Mouse (Mus musculus) heart, embryonic 12.5 days (tissue): ENCODE data around the gene Atoh7. TPM values are rescaled to one million over a fixed set of nuclear protein-coding genes. Genes with fewer than 3 reads are reported as not detected.
A peak's percentile ranks its signal among the peaks of the same experiment; 100 is the strongest.

Source experiments
- ATAC-seq: fragments of 200-750 bp; cut with Nextera tagmentation; 2 replicates; pipeline ENCODE4 v1.8.0; 2017; ENCODE audit warnings: moderate TSS enrichment, moderate library complexity; ENCODE audit not compliant: insufficient number of reproducible peaks, low FRiP score
- H3K27ac ChIP-seq: fragments of 300-500 bp; sonication (generic); 2 replicates; pipeline ENCODE4 v1.5.1; 2016; ENCODE audit warnings: mild to moderate bottlenecking, moderate library complexity; ENCODE audit not compliant: poor library complexity, severe bottlenecking
- H3K27me3 ChIP-seq: fragments of 300-500 bp; sonication (generic); replicated peaks from 2 replicates; pipeline ENCODE4 v1.6.1; 2016; ENCODE audit warnings: mild to moderate bottlenecking, moderate library complexity
- H3K36me3 ChIP-seq: fragments of 300-500 bp; sonication (generic); 2 replicates; pipeline ENCODE4 v1.6.1; 2016; ENCODE audit warnings: mild to moderate bottlenecking, moderate library complexity
- H3K4me1 ChIP-seq: fragments of 300-500 bp; sonication (generic); replicated peaks from 2 replicates; pipeline ENCODE4 v1.6.1; 2016; ENCODE audit warnings: mild to moderate bottlenecking
- H3K4me2 ChIP-seq: fragments of 300-500 bp; sonication (generic); 2 replicates; pipeline ENCODE4 v1.6.1; 2016; ENCODE audit warnings: mild to moderate bottlenecking, moderate library complexity
- H3K4me3 ChIP-seq: fragments of 300-500 bp; sonication (generic); 2 replicates; pipeline ENCODE4 v1.5.1; 2016; ENCODE audit warnings: mild to moderate bottlenecking
- H3K9ac ChIP-seq: fragments of 300-500 bp; sonication (generic); 2 replicates; pipeline ENCODE4 v1.6.1; 2016; ENCODE audit warnings: mild to moderate bottlenecking, moderate library complexity
- H3K9me3 ChIP-seq: fragments of 300-500 bp; sonication (generic); replicated peaks from 2 replicates; pipeline ENCODE4 v1.6.1; 2016; ENCODE audit warnings: mild to moderate bottlenecking, moderate library complexity
- WGBS: fragments of 180-500 bp; shearing (Covaris S2); methylation state at CpG from one replicate; pipeline ENCODE4 v1.1.7; 2016; 5-methylcytosine and 5-hydroxymethylcytosine counted together
- polyA plus RNA-seq: library from polyadenylated mRNA; unstranded; fragments of >200 nt; fragmentation: Nextera tagmentation; extraction: Ambion mirVana; gene quantifications from 2 replicates; pipeline ENCODE4 v1.2.1, GENCODE M21; 2016

The Atoh7 gene
- polyA plus RNA-seq, 1 experiment from 2014 or later = not detected

DNA sequence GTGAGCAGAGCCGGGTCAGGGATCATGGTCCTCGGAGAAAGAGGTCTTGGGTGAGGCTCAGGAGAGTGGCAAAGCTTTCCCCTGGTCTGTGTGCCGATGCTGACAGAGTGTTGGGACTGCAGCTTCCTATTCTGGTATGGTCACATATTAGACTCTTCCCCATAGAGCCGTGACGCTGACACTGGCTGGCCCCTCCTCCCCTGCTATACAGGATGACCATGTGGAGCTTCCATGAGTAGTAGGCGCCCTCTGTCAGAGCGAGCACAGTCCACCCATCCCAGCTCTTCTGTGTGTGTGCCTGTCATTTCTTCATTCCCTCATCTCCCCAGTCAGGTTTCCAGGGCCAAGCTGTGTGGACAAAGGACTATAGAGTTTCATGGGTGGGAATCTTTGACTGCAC is 36.1 kb upstream of the Atoh7 start:
- Histone ChIP-seq H3K4me3 (no peak overlapping the region), H3K4me1 (no peaks in the 10 kb centered on the region), H3K9me3 (no peaks in the 10 kb centered on the region), H3K27ac (no peak overlapping the region), H3K27me3 (peaks cover 6% of the 10 kb centered on the region; the same call in 1 of the 2 replicates), H3K36me3 (no peaks in the 10 kb centered on the region), H3K4me2 (no peak overlapping the region), H3K9ac (no peak overlapping the region)
- 73% methylated on average over 7 of the region's 7 CpGs for WGBS
- ATAC-seq = no peak

DNA sequence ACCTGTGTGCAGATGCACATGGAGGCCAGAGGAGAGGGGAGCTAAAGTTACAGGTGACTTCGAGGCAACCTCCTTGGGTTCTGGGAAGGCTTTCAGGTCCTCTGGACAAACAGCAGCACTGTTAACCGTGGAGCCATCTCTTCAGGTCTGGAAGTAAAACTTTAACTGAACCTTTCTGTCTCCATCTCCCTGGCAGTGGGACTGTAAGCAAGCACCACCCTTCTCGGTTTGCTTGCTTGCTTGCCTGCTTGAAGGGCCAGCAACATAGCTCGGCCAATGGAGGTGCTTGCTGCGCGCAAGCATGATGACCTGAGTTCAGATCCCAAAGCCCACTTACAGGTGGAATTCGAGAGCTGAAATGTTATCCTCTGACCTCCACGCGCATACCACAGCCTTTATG is 34.9 kb upstream of the Atoh7 start:
- no peak overlapping the region for H3K4me3 ChIP-seq
- no peak overlapping the region for H3K27ac ChIP-seq
- no peaks in the 10 kb centered on the region for H3K4me1 ChIP-seq
- no peaks in the 10 kb centered on the region for H3K27me3 ChIP-seq
- 78% methylated on average over 9 of the region's 9 CpGs for WGBS
- H3K4me2 ChIP-seq = no peak overlapping the region
- no peak for ATAC-seq
- H3K36me3 ChIP-seq = no peaks in the 10 kb centered on the region
- H3K9ac ChIP-seq = no peak overlapping the region
- no peaks in the 10 kb centered on the region for H3K9me3 ChIP-seq

DNA sequence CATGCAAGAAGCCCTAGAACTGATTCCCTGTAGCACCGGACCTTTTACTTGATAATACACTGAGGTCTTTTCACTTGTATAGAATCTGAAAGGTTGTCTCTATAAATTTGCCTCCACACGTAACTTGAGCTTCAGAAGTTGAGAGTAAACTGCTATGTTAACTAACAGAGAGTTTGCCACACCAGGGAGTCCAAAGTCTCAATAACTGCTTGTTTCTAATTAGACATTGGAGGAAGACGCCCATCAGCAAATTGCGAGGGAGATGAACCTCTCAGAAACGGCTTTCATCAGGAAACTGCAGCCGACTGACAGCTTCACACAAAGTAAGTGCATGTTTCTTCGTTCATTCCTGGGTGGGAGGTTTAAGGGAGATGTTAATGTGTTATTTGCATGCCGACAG is 33.9 kb upstream of the Atoh7 start:
- no peak for ATAC-seq

DNA sequence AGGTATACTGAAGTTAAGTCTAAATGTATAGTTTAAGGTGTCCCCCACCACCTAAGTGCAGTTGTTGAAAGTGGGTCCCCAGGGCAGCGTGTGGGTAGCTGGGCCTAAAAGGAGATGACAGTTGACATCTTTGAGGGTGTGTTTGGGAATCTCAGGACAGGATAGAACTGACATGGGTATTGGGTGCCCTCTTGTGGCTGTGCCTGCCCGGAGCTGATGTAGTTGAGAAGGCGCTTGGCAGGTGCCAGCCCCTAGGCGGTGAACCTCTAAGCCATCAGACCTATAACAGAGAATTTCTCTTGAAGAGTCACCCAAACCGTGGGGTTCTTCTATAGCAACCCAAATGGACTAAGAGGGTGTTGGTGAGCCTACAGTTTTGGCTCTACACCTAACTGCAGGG is 33.5 kb upstream of the Atoh7 start:
- H3K9me3 ChIP-seq = no peaks in the 10 kb centered on the region
- H3K4me1 ChIP-seq = no peaks in the 10 kb centered on the region
- no peak overlapping the region for H3K9ac ChIP-seq
- no peaks in the 10 kb centered on the region for H3K27me3 ChIP-seq
- WGBS = 7% methylated on average over 5 of the region's 5 CpGs
- ATAC-seq = peak; percentile 53; the same call in 1 of the 2 replicates
- H3K4me2 ChIP-seq = no peak overlapping the region
- H3K36me3 ChIP-seq = no peaks in the 10 kb centered on the region
- no peak overlapping the region for H3K4me3 ChIP-seq
- no peak overlapping the region for H3K27ac ChIP-seq

More for the DNA sequence above, 33.9 kb upstream of the Atoh7 start:
- Histone ChIP-seq H3K36me3 (no peaks in the 10 kb centered on the region), H3K27ac (no peak overlapping the region), H3K4me3 (no peak overlapping the region), H3K27me3 (no peaks in the 10 kb centered on the region), H3K9me3 (no peaks in the 10 kb centered on the region), H3K9ac (no peak overlapping the region), H3K4me1 (no peaks in the 10 kb centered on the region), H3K4me2 (no peak overlapping the region)
- 61% methylated on average over 8 of the region's 8 CpGs for WGBS

DNA sequence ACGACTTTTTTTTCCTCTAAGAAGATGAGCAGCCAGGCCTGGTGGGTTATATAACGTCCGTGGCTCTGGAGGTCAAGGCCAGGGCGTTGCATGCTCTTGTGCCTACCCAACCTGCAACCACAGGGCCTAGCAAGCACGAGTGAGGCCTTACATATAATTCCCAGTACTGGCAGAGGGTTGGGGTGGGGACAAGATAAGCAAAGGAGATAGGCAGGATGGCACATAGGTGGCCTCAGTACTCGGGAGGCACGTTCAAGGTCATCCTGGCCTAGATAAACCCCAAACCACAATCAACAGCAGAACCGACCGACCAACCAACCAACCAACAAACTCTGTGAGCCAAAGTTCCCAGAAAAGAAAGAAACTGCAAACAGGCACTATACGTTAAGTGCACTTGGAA is 13.1 kb upstream of the Atoh7 start:
- H3K27me3 ChIP-seq = peaks cover 13% of the 10 kb centered on the region; the same call in 1 of the 2 replicates
- H3K4me1 ChIP-seq = 0 out of 2 replicates have a peak, but pooled peaks cover 9% of the 10 kb centered on the region
- H3K9me3 ChIP-seq = no peaks in the 10 kb centered on the region
- H3K36me3 ChIP-seq = no peaks in the 10 kb centered on the region
- no peak overlapping the region for H3K4me3 ChIP-seq
- WGBS = 71% methylated on average over 10 of the region's 10 CpGs
- H3K9ac ChIP-seq = no peak overlapping the region
- H3K27ac ChIP-seq = no peak overlapping the region
- H3K4me2 ChIP-seq = no peak overlapping the region
- ATAC-seq = no peak

DNA sequence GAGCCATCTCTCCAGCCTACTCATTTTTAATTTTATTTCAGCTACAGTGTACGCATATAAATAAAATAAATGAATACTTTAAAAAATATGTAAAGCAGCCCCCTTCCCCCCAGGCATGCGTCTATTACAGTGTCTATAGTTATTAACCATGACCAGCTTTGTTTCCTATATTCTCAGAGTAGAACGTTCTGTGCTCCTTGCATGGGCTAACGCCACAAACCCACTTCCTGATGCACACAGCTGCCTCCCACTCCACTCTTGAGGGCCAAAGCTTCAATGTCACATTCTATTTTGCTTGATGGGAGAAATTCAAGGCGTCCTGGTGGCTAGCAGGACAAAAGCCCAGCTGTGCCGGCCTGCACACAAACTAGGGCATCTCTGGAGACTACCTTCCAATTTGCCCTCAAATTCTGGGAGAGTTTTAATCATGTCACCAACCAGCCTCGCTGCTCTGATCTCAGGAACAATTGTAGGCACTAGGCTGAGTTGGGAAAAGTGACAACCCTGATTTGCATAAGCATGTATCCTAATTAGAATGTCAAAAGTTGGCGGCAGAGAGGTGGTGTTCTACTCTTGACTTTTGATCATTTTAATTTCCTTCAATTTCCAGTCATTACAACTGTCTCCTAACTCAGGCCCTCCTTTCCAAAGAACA is 10.2 kb upstream of the Atoh7 start:
- Histone ChIP-seq H3K36me3 (no peaks in the 10 kb centered on the region), H3K4me1 (peaks cover 13% of the 10 kb centered on the region), H3K9me3 (no peaks in the 10 kb centered on the region), H3K4me3 (peak overlapping the region; percentile 43), H3K27me3 (peaks cover 19% of the 10 kb centered on the region), H3K9ac (peak overlapping the region; percentile 26), H3K4me2 (peak overlapping the region; percentile 66), H3K27ac (no peak overlapping the region)
- no peak for ATAC-seq
- 46% methylated on average over 8 of the region's 8 CpGs for WGBS

DNA sequence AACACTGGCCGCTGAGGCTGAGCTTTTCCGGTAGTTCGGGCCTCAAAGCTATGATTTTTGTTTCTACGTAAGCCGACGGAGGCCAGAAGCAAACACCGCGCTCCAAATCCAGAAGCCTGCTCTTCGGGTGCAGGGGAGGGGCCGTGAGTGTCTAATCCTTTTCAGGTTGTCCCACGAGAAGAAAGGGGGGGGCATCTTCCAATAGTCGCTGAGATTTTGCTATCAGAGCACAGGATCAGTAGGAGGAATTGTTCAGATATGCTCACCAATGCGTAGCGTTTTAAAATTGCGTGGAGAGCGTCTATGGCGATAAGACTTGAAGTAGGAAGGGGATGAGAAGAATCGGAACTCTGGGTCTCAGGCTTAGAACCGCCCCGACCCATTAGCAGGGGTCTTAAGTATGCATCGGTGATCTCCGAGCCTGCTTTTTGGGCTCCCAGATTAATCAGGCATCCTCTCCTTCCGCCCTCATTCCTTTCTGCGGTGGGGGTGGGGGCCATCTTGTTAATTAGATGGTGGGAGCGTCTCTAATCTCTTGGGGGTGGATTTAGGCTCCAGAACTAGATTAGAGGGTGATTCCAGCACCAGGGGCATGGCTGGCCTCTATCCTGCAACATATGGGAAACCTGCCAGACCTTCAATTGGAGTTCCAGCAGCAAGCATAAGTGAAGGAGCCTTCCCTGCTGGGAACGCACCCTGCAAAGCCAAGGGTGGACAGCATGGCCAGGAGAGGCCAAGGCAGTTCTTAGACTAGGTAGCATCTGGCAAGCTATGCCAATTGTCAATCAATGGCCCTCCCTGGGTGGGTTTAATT is 9.5 kb upstream of the Atoh7 start:
- H3K9ac ChIP-seq = peak overlapping the region; percentile 26
- no peaks in the 10 kb centered on the region for H3K9me3 ChIP-seq
- peaks cover 21% of the 10 kb centered on the region for H3K27me3 ChIP-seq
- 6% methylated on average over 26 of the region's 26 CpGs for WGBS
- H3K4me1 ChIP-seq = peaks cover 13% of the 10 kb centered on the region
- H3K27ac ChIP-seq = no peak overlapping the region
- H3K4me2 ChIP-seq = peak overlapping the region; percentile 66
- H3K4me3 ChIP-seq = peak overlapping the region; percentile 43
- ATAC-seq = no peak
- no peaks in the 10 kb centered on the region for H3K36me3 ChIP-seq

DNA sequence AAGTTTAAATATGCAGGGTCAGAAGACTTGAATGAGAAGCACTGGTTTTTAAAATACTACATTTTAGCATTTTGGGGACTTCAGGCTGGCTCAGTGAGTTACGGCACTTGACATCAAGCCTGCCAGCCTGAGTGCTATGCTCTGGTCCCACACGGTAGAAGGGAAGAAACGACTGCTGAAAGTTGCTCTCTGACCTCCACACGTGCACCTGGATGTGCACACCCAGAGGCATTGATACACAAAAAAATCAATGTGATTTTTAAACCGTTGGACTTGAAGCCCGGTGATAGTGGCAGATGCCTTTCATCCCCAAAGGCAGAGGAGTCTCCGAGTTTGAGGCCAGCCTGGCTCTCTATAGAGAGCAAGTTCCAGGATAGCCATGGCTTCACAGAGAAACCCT is 7.5 kb upstream of the Atoh7 start:
- H3K27ac ChIP-seq = no peak overlapping the region
- H3K9ac ChIP-seq = no peak overlapping the region
- H3K27me3 ChIP-seq = peaks cover 31% of the 10 kb centered on the region
- H3K9me3 ChIP-seq = no peaks in the 10 kb centered on the region
- H3K4me2 ChIP-seq = no peak overlapping the region
- H3K36me3 ChIP-seq = no peaks in the 10 kb centered on the region
- no peak overlapping the region for H3K4me3 ChIP-seq
- H3K4me1 ChIP-seq = peaks cover 13% of the 10 kb centered on the region
- no peak for ATAC-seq
- 73% methylated on average over 7 of the region's 7 CpGs for WGBS

DNA sequence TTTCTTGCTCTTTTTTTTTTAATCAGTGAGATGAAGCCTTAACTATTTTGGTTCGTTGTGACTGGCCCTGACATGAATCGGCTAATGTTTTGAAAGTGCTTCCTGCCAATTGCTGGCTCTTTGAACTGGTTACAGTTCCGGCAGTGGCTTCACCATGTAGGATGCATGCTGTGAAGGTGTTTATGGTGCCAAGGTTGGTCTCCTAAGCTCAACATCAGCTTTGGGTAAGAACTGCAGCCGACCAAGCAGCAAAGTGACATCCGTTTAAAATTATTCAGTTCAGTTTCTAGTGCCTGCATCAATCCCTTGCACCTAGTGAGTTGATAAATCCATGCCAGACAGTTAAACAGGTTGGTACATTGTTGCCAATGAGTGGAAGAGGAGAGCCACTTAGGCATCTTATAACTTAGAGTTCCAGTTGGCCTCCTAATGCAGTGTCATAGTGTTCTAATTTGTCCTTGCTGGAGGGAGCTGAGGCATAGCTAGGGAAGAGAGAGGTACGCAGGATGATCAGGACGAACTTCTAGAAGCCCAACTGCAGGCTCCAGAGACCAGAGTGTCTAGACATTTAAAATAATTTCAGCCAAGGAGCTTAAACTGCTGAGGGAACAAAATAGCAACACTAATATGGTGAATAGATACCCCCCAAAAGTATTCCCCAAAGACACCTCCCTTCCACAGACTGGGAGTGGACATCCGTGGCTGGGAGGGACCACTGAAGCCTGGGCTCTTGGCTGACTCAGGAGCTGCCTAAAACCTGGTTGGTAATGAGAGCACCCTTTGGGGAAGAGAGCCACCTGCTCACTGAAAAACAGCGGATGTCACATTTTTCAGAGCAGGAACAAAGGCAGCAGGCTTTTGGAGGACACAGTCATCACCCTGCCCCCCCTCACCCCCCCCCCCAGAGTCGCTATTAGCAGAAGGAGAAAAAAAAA is 6.6 kb upstream of the Atoh7 start:
- H3K4me1 ChIP-seq = peaks cover 13% of the 10 kb centered on the region
- ATAC-seq = no peak
- H3K4me2 ChIP-seq = no peak overlapping the region
- H3K27me3 ChIP-seq = peaks cover 41% of the 10 kb centered on the region
- H3K36me3 ChIP-seq = no peaks in the 10 kb centered on the region
- H3K4me3 ChIP-seq = no peak overlapping the region
- H3K27ac ChIP-seq = no peak overlapping the region
- WGBS = 71% methylated on average over 10 of the region's 10 CpGs
- no peaks in the 10 kb centered on the region for H3K9me3 ChIP-seq
- H3K9ac ChIP-seq = no peak overlapping the region

DNA sequence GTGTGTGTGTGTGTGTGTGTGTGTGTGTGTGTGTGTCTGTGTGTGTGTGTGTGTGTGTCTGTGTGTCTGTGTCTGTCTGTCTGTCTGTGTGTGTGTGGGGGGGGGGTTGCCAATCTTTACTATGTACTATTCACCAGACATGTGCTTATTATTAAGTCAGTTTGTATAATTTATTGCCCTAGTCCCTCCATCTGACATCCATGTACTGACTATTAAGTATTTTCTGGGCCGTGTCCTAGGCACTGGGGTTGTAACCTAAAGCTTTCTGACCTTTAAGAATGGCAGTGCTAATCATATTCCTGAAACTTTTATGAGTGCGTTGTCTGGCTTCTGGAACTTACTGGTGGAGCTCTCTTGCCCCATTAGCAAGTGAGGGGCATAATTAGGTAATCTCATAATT is 2.7 kb upstream of the Atoh7 start:
- Histone ChIP-seq H3K4me1 (peaks cover 17% of the 10 kb centered on the region), H3K27ac (no peak overlapping the region), H3K27me3 (peaks cover 58% of the 10 kb centered on the region), H3K9me3 (no peaks in the 10 kb centered on the region), H3K4me3 (no peak overlapping the region), H3K36me3 (no peaks in the 10 kb centered on the region), H3K4me2 (no peak overlapping the region), H3K9ac (no peak overlapping the region)
- ATAC-seq = no peak
- 79% methylated on average over 2 of the region's 2 CpGs for WGBS

DNA sequence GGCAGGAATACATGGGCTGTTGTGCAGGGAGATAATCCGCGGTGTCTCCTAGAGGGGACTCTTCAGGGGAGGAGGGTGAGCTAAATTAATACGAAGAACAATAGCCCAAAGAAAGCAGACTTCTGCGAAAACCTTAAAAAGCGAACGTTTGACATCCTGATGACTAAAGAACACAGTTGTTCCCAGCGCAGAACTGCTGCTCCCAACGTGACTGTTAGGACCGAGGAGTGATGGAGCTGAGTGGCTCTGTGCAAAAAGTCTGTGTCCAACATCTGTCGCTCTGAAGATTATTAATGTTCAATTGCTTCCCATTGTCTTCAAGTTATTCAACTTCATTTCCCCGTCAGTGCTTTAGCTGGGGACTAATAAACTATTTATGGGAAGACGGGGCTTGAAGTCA is 1.3 kb upstream of the Atoh7 start:
- Histone ChIP-seq H3K27ac (no peak overlapping the region), H3K4me1 (peaks cover 17% of the 10 kb centered on the region), H3K27me3 (peaks cover 65% of the 10 kb centered on the region), H3K9ac (no peak overlapping the region), H3K4me2 (no peak overlapping the region), H3K36me3 (no peaks in the 10 kb centered on the region), H3K4me3 (no peak overlapping the region), H3K9me3 (no peaks in the 10 kb centered on the region)
- ATAC-seq = no peak
- 69% methylated on average over 12 of the region's 12 CpGs for WGBS
